Mouse (Mus musculus) retina, embryonic 14.5 days (tissue): ENCODE results near the gene Doxl2.

Experiments used
- DNase-seq: peaks from one replicate; pipeline ENCODE4 v3.0.0-alpha.2; 2015; ENCODE audit warnings: low spot score

Doxl2 gene

GRCm38 (mm10) chr6:49009665-49010064 is 34.9 kb downstream of the Doxl2 start:
- no peak for DNase-seq

GRCm38 (mm10) chr6:49011191-49011590 is 36.4 kb downstream of the Doxl2 start:
- no peak for DNase-seq

- DNase-seq = no peak
Observed at GRCm38 (mm10) chr6:49013023-49013422, 38.3 kb downstream of the Doxl2 start.

GRCm38 (mm10) chr6:49013458-49013857 is 38.7 kb downstream of the Doxl2 start:
- no peak for DNase-seq

- DNase-seq = no peak
Observed at GRCm38 (mm10) chr6:49017150-49017549, 42.4 kb downstream of the Doxl2 start.

- no peak for DNase-seq
Observed at GRCm38 (mm10) chr6:49019341-49019740, 44.6 kb downstream of the Doxl2 start.

- DNase-seq = no peak
Observed at GRCm38 (mm10) chr6:49021141-49022012, 46.6 kb downstream of the Doxl2 start.

GRCm38 (mm10) chr6:49022384-49022783 is 47.6 kb downstream of the Doxl2 start:
- DNase-seq = no peak

- no peak for DNase-seq
Observed at GRCm38 (mm10) chr6:49023315-49023714, 48.6 kb downstream of the Doxl2 start.

- no peak for DNase-seq
Observed at GRCm38 (mm10) chr6:49025290-49025689, 50.5 kb downstream of the Doxl2 start.

- no peak for DNase-seq
Observed at GRCm38 (mm10) chr6:49026496-49026895, 51.7 kb downstream of the Doxl2 start.

GRCm38 (mm10) chr6:49028019-49028418 is 53.3 kb downstream of the Doxl2 start:
- DNase-seq = no peak
